Mouse (Mus musculus) layer of hippocampus, postnatal 14 days (tissue): ENCODE measurements at regions not wholly inside any gene's neighbourhood (a gene's known extent, or its start where the extent isn't known, plus 50 kb on each side); places are given as distances from the start of the nearest gene placed in this dataset.

ENCODE experiments used
- DNase-seq, 2 experiments: peaks; one replicate each; pipeline ENCODE4 v3.0.0; 2021 to 2022; ENCODE audit warnings: low spot score in 2 of 2, mixed read lengths in 1 of 2

- peak in 1 of 2 experiments; percentile 52 for DNase-seq
These were observed 266.9 kb downstream of the Dhx15 start for GRCm38 (mm10) chr5:51923417-51923816.

- DNase-seq: no peak
These were observed 267.3 kb downstream of the Dhx15 start for GRCm38 (mm10) chr5:51922973-51923372.

- DNase-seq: no peak
These were observed 267.8 kb downstream of the Dhx15 start for GRCm38 (mm10) chr5:51922494-51922893.

GRCm38 (mm10) chr5:51917812-51918448, 272.4 kb downstream of the Dhx15 start:
- no peak for DNase-seq

DNA sequence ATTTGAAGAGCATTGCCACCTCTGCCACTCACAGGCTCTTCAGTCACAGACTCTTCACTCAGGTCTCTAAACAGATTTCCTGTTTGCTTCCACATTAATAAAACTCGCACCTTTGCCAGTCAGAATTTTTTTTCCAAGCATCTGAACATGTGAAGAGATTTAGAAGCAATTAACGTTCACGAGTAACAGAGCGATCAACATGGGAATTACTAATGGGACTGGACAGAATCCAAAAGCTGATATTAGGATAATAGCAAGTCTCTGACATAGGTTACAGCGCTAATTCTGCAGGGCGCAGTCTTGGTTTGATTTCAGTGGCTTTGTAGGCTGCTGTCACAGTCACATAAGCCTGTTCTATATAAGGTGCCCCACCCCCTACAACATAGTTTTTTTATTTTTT, 275.6 kb downstream of the Dhx15 start:
- no peak for DNase-seq

DNA sequence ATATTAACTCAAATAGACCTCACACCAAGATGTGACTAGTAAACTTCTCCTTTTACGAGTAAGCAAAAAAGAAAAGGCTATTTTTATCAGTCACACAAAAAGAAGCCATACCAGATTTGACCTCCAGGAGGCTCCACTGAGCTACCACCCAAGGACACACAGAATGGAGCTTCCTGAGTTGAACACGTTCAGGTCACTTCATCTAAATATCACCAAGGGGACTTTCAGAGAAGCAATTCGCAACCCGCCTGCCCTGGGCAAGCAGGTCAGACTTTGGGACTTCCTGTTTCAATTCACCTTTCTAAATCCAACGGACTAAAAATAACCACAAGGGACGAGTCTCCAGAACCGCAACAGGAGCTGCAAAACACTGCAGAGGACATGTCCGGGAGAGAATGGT, 281.5 kb downstream of the Dhx15 start:
- DNase-seq: no peak

- DNase-seq: no peak
These were observed 283.8 kb downstream of the Dhx15 start for GRCm38 (mm10) chr5:51906315-51907109.

DNA sequence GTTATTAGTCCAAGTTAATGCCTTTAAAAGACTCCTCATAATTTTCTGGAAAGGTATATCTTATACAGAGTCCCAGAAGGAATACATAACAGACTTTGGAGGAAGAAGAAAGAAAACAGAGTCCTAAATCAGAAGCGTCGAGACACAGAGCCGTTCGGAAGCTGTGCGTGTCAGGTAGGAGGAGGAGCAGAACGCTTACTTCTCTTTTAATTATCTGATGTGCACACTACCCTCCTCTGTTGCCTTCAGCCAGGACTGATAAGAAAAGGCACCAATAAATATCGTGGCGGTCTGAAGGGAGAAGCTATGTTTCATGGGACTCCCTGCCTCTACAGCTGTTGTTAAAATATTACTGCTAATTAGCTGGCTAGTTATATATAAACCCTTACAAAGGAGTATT, 296.2 kb downstream of the Dhx15 start:
- DNase-seq: no peak

- DNase-seq: no peak
These were observed 299.0 kb downstream of the Dhx15 start for GRCm38 (mm10) chr5:51891341-51891740.

DNA sequence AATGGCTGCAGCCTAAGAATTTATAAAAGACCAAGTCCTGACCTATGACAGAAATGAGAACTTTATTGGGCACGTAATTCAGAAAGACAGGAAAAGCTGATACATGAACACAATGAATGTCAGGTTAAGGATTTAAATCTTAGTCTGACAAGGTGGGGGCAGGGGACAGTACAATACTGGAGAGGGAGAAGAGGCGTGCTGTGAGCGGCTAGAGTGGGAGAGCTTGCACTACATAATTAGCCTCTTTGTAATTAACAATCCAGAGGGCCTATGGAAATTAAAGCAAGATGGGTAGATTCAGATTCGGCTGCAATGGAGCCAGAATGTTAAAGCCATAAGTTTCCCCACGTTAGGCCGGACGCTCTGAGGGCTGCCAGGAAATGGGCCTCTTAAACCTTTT, 301.9 kb downstream of the Dhx15 start:
- no peak for DNase-seq

DNA sequence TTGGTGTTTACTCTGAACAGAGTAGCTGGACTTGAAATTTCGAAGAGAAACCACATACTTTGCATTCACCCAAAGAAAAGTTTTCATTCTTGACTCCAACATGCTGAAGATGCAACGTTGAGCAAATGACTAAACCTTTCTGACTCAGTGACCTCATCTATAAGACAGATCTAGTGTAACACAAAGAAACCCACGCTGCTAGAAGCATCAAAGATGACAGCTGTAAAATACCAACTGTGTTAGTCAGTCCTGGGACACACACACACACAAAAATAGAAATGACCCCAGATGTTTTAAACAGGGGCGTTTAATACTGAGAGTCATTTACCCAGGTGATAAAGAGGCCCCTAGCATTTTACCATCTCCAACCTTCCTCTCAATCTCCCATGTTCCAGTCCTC, 307.7 kb downstream of the Dhx15 start:
- DNase-seq: no peak

- no peak for DNase-seq
These were observed 308.1 kb downstream of the Dhx15 start for GRCm38 (mm10) chr5:51882173-51882572.

DNA sequence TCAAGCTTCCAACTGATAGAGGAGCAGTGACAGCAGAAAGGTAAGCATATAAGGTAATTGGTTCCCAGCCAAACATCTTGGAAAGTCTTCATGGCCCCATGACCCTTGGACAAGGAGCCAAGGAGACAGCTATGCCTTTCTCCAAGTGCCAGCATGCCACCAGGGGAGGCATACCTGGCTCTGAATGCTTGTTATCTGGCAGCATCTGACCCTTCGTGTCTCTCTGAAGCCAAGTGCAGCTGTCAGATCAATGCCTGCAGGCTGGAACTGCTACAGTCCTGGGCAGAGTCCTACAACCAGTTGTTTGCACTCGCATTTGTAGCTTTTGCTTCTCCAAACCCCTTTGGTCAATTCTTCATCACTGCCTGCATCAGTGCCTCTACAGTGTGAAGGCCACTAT, 309.3 kb upstream of the Ppargc1a start:
- no peak for DNase-seq

DNA sequence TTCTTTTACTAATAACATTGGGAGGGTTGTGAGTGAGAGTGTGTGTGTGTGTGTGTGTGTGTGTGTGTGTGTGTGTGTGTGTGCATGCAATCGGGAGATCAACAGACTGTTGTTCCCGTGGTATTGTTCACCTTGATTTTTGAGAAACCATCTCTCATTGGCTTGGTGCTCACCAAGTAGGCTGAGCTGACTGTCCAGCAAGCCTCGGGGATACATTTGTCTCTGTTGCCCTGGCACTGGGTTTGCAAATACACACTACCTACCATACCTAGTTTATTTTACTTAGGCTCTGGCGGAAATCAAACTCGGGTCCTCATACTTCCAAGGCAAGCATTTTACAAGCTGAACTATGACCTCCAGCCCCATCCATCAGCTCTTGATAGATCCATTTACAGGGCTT, 306.0 kb upstream of the Ppargc1a start:
- no peak for DNase-seq

GRCm38 (mm10) chr5:51871735-51872134, 304.2 kb upstream of the Ppargc1a start:
- no peak for DNase-seq

GRCm38 (mm10) chr5:51868223-51868713, 300.7 kb upstream of the Ppargc1a start:
- DNase-seq: no peak

- DNase-seq: no peak
These were observed 298.5 kb upstream of the Ppargc1a start for GRCm38 (mm10) chr5:51866002-51866401.

DNA sequence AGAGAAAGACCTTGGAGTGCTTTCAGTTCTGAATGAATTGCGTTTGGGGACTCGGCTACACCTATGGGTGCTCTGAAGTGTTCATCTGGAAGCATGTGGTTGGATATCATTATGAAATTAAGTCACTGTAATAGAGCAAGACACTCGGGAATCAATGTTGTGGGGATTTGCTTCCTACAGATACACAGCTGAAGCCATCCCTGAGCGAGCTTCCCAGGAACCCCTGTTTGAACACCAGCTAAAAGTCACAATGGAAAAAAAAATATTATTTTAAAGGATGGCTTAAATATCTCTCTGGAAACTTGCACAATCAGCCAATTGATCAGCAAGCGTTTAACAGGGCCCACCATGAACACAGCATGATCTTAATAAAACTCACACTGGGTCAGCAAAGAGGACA, 293.0 kb upstream of the Ppargc1a start:
- no peak for DNase-seq

DNA sequence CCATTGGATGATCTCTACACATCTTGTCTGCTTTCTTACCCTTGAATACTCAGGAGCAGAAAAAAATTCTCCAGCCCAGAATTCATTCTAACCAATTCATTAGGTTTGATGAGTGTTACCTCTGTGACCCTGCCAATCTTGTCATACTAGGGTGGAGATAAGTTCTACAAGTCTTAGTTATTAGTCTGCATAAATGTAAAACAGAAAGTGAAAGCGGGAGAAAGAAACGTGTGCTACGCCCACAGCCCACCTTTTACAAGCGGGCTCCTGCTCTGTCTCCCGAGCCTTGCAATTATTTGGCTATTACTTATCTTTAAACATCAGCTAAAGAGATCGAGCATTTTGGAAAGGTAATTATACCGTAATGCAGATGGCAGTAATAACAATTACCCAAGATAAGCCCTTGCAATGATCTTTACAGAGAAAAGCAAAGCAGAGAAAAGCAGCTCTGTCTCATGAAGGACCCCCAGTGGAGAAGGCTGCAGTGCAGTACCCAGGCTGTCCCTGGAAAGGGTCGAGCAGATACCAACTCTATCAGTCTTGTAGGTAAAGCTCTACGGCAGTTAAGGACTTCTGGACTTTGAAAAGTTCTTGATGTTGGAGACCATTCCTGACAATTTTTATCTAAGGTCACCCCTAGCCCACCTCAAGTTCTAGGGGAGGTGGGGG, 286.1 kb upstream of the Ppargc1a start:
- no peak for DNase-seq

DNA sequence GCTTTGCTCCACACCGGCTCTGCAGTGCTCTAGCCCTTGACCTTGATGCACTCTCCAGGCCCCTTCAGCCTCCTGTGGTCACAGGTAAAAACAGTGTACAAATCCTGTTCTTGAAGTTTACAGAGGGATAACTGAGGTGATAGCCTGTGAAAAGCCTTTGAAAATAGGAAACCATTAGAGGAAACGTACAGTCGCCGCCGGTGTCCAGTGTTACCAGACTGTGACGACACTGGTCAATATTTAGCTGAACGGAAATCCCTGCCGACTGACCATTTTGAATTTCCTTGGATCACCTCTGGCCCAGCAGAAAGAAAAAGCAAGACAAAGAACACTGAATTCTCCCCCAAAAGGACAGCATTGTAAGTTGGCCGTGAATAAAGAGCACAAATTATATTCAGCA, 282.6 kb upstream of the Ppargc1a start:
- DNase-seq: no peak

GRCm38 (mm10) chr5:51849236-51849635, 281.7 kb upstream of the Ppargc1a start:
- DNase-seq: no peak

DNA sequence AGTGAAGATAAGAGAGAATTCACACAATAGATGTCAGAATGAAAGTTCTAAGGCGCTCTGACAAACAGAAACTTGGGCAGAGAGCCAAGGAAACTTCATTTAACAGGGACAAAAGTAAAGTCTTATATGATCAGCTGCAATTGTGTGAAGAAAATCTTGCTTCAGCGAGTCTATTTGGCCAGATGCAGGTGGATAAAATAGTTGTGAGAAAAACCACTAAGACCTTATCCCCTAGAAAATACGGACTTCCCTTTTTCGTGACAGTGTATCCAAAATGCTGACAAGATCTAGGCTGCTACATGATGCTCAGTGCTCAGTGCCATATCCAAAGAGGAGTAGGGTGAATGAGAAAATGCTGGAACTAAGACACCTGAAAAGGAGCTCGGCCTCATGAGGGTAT, 274.7 kb upstream of the Ppargc1a start:
- no peak for DNase-seq
